Comparison of ENCODE assay signal across 19 mouse cellular contexts in the genomic region with DNA sequence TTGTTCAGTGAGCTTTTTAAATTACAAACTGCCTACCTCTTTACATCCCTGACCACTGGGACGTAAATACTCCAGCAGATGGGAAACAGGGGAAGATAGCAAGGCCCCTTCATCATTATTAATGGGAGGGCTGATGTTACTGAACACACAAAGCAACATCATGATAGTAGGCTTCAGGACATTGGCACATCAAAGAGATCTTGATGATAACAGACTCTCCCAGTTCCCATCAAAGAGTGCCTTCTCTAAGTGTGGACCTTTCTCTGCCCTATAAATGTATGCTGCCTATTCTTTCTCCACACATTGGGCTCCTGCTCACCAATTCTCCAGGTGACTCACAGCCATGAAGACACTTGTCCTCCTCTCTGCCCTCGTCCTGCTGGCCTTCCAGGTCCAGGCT. TPM values are rescaled to one million over a fixed set of nuclear protein-coding genes. Genes with fewer than 3 reads are reported as not detected.
"Had no signal": no experiment of that assay in that cellular context is flagged by ENCODE, and none has a peak within 500 bp of the region (broad histone marks: within the 10 kb centered on the region; RNA-seq: fewer than 3 reads in every experiment).

A gene (plus strand): TSS at position 301 of the 400 bp plus-strand sequence.

RNA-seq across cellular contexts. Expression of the gene that starts here (rescaled TPM):
- polyA plus RNA-seq: cortical plate, adult 2 months; embryonic facial prominence, embryonic 10.5 days; embryonic facial prominence, embryonic 11.5 days; embryonic facial prominence, embryonic 12.5 days; embryonic facial prominence, embryonic 13.5 days; embryonic facial prominence, embryonic 14.5 days; embryonic facial prominence, embryonic 15.5 days; erythroblast, embryonic 14.5 days; forebrain, embryonic 10.5 days; forebrain, embryonic 11.5 days; forebrain, embryonic 12.5 days; forebrain, embryonic 13.5 days; forebrain, embryonic 14.5 days; forebrain, embryonic 15.5 days; forebrain, embryonic 16.5 days; forebrain, postnatal 0 days; frontal cortex, adult 2 months; gonadal fat pad, adult 2 months; heart, adult 2 months had no signal
